Mouse (Mus musculus): Measurements from ENCODE around the gene Sipa1l1. TPM values are rescaled to one million over a fixed set of nuclear protein-coding genes. Genes with fewer than 3 reads are reported as not detected.

Sipa1l1 gene
- polyA plus RNA-seq, 1 experiment from 2014 or later, result 41.7 TPM

DNA sequence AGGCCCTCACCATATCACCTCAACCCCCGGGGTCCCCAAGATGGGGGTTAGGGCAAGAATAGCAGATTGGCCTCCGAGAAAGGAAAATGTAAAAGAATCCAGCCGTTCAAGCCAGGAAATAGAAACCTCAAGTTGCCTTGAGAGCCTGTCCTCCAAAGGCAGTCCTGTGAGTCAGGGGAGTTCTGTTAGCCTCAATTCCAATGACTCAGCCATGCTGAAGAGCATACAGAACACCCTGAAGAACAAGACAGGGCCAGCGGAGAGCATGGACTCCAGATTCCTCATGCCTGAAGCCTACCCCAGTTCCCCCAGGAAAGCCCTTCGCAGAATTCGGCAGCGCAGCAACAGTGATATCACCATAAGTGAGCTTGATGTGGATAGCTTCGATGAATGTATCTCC, 172.1 kb downstream of the Sipa1l1 start:
- H3K4me2 ChIP-seq, result no peak overlapping the region
- no peak for ATAC-seq (ENCODE audit: low FRiP score)

DNA sequence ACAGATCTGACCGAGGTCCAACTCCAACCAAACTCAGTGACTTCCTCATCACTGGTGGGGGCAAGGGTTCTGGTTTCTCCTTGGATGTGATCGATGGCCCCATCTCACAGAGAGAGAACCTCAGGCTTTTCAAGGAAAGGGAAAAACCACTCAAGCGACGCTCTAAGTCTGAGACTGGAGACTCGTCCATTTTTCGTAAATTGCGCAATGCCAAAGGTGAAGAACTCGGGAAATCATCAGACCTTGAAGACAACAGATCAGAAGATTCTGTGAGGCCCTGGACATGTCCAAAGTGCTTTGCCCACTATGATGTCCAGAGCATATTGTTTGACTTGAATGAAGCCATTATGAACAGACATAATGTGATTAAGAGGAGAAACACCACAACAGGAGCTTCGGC, 172.6 kb downstream of the Sipa1l1 start:
- 96% methylated on average over 9 of the region's 9 CpGs for WGBS
- peaks cover 16% of the 10 kb centered on the region for H3K4me1 ChIP-seq
- H3K27me3 ChIP-seq, result no peaks in the 10 kb centered on the region
- H3K4me2 ChIP-seq, result no peak overlapping the region
- H3K4me3 ChIP-seq (replicated peaks), result no peak overlapping the region
- no peaks in the 10 kb centered on the region for H3K9me3 ChIP-seq
- H3K9ac ChIP-seq, result no peak overlapping the region
- no peak overlapping the region for H3K27ac ChIP-seq
- no peak for ATAC-seq (ENCODE audit: low FRiP score)
- peaks cover 13% of the 10 kb centered on the region; the same call in 1 of the 2 replicates for H3K36me3 ChIP-seq (replicated peaks)

More for the DNA sequence above, 172.1 kb downstream of the Sipa1l1 start:
- Histone ChIP-seq H3K4me3 (replicated peaks) (no peak overlapping the region), H3K9ac (no peak overlapping the region), H3K36me3 (replicated peaks) (peaks cover 13% of the 10 kb centered on the region; the same call in 1 of the 2 replicates), H3K9me3 (no peaks in the 10 kb centered on the region), H3K27ac (no peak overlapping the region), H3K4me1 (peaks cover 16% of the 10 kb centered on the region), H3K27me3 (no peaks in the 10 kb centered on the region)
- 94% methylated on average over 8 of the region's 8 CpGs for WGBS

DNA sequence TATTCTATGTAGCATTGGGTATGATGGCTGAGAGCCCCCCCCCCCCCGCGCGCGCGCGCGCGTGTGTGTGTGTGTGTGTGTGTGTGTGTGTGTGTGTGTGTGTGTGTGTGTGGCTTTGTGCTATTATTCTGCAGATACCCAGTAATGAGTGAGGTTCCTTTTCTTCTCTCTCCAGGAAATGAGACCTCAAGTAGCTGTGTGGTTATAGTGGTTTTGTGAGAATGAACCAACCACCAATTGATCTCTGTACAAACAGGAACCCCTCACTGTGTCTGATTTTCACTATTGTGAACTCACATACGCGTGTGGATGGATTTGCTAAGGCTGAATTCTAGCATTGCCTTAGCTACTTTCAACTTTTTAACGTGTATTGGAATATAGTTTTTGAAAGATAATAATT, 181.0 kb downstream of the Sipa1l1 start:
- Histone ChIP-seq H3K9ac (no peak overlapping the region), H3K27ac (no peak overlapping the region), H3K27me3 (no peaks in the 10 kb centered on the region), H3K36me3 (replicated peaks) (no peaks in the 10 kb centered on the region), H3K4me1 (peaks cover 10% of the 10 kb centered on the region), H3K9me3 (no peaks in the 10 kb centered on the region), H3K4me2 (no peak overlapping the region), H3K4me3 (replicated peaks) (no peak overlapping the region)
- WGBS, result 90% methylated on average over 9 of the region's 11 CpGs
- no peak for ATAC-seq (ENCODE audit: low FRiP score)

DNA sequence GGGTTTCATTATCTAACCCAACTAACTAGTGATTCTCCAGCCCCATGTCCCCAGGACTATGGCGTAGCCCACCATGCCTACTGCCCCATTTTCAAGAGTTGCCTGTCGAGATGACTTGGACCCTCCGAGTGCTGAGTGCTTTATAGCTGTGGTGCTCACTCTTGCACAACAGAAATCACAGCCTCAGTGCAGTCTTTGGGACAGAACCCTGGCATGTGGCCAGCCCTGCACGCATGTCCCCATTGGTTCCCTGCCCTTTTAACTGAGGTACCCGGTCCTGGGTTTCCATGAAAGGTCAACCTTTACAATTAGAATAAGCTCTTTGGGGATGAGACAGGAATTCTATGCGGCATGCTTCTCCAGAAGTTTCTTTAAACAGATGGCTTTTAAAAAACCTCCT, 181.8 kb downstream of the Sipa1l1 start:
- H3K9me3 ChIP-seq, result no peaks in the 10 kb centered on the region
- no peak for ATAC-seq (ENCODE audit: low FRiP score)
- no peaks in the 10 kb centered on the region for H3K36me3 ChIP-seq (replicated peaks)
- H3K27me3 ChIP-seq, result no peaks in the 10 kb centered on the region
- H3K9ac ChIP-seq, result no peak overlapping the region
- H3K4me2 ChIP-seq, result no peak overlapping the region
- no peak overlapping the region for H3K27ac ChIP-seq
- H3K4me3 ChIP-seq (replicated peaks), result no peak overlapping the region
- H3K4me1 ChIP-seq, result peaks cover 10% of the 10 kb centered on the region
- 77% methylated on average over 6 of the region's 6 CpGs for WGBS

DNA sequence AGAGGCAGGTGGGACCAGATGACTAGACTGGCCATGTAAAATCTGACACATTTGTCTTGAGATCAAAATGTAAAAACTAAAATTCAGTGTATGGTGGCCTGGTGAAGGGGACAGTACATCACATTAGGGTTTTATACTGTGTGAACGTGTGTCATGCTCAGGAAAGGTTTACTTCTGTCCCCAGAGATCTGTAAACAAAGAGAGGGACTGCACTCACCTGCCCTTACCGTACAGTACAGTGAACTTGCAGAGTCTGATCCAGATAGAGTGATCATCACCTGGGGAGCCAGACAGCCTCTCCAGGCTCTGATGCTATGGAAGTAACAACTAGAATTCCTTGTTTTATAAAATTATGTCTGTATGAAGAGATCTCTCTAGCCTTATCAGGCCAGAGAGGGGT, 184.5 kb downstream of the Sipa1l1 start:
- peaks cover 10% of the 10 kb centered on the region for H3K4me1 ChIP-seq
- no peaks in the 10 kb centered on the region for H3K27me3 ChIP-seq
- H3K4me3 ChIP-seq (replicated peaks), result no peak overlapping the region
- no peak for ATAC-seq (ENCODE audit: low FRiP score)
- H3K27ac ChIP-seq, result no peak overlapping the region
- H3K36me3 ChIP-seq (replicated peaks), result peaks cover 10% of the 10 kb centered on the region; the same call in 1 of the 2 replicates
- no peak overlapping the region for H3K4me2 ChIP-seq
- H3K9ac ChIP-seq, result no peak overlapping the region
- WGBS, result 83% methylated on average over 2 of the region's 2 CpGs
- no peaks in the 10 kb centered on the region for H3K9me3 ChIP-seq

DNA sequence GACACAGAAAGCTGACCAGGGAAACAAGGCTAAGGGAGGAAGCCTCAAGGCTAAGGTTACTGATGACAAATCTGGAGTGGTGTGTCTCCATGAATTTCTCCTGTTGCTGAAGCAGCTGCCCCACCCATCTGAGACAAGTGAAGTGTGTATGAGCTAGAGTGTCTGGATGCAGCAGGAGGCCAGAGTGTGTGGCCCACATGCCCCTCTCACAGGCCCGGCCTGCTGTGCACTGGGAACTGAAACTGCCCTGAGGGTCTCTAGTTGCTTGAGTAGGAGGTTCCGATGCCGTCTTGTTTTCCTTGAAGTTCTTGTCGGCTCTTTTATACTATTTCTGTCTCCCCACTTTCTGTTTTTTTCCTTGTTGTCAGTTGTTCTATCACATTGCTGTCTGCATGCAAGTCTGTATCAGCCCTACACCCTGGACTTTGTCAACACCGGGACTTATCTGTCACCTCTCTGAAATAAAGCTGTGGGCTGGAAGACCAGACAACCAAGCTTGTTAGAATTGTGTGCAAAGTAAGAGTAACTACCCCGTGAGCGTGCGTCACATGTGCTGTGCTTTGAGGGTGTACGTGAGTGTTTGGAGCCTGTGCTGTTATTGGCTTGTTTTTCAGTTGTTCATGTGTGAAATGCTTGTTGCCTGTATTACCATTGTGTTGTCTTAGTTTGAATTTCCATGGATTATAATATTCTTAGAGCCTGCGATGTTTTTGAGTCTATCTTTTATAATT, 186.5 kb downstream of the Sipa1l1 start:
- Histone ChIP-seq H3K4me3 (replicated peaks) (no peak overlapping the region), H3K4me2 (no peak overlapping the region), H3K36me3 (replicated peaks) (peaks cover 13% of the 10 kb centered on the region; the same call in 1 of the 2 replicates), H3K9ac (no peak overlapping the region), H3K9me3 (no peaks in the 10 kb centered on the region), H3K27me3 (no peaks in the 10 kb centered on the region), H3K4me1 (peaks cover 4% of the 10 kb centered on the region; the same call in 1 of the 2 replicates), H3K27ac (no peak overlapping the region)
- ATAC-seq (ENCODE audit: low FRiP score), result no peak
- WGBS, result 80% methylated on average over 10 of the region's 10 CpGs

DNA sequence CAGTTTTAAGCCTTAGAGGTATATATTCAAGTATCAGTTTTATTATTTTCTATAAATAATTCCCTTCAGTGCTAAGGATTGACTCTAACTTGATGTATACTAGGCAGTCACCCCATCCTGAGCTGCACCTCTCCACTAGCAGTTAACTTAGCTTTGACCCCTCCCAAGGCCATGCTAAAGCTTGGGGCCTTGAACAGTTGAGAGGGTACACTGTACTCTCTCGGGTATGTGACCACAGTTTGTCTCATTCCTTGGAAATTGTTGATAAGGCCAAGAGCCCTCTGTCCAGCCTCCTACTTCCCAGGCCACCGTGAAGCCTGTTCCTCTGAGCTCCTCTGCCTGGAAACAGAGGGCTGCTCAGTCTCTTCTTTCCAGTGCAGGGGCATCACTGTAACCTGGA, 187.4 kb downstream of the Sipa1l1 start:
- no peaks in the 10 kb centered on the region for H3K9me3 ChIP-seq
- H3K27ac ChIP-seq, result no peak overlapping the region
- no peak overlapping the region for H3K9ac ChIP-seq
- peaks cover 13% of the 10 kb centered on the region; the same call in 1 of the 2 replicates for H3K36me3 ChIP-seq (replicated peaks)
- H3K27me3 ChIP-seq, result no peaks in the 10 kb centered on the region
- no peak for ATAC-seq (ENCODE audit: low FRiP score)
- 89% methylated on average over 2 of the region's 2 CpGs for WGBS
- H3K4me2 ChIP-seq, result no peak overlapping the region
- H3K4me3 ChIP-seq (replicated peaks), result no peak overlapping the region
- no peaks in the 10 kb centered on the region for H3K4me1 ChIP-seq

DNA sequence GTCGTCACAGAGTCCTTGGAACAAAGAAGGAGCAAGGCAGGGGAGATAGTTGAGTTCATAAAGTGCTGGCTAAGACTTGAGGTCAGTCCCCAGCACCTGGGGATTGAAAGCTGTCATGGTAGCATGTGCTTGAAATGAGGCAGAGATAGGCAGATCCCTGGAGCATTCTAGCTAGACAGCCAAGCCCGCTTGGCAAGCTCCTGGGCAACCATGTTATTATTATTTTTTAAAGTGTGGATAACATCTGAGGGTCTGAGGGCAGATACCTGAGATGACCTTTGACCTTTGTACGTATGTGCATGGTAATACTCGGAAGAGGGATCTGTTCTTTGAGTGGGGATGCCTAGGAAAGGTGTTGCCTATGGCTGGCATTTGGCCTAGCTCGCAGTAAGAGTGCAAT, 188.3 kb downstream of the Sipa1l1 start:
- Histone ChIP-seq H3K4me2 (no peak overlapping the region), H3K9me3 (no peaks in the 10 kb centered on the region), H3K4me1 (no peaks in the 10 kb centered on the region), H3K9ac (no peak overlapping the region), H3K4me3 (replicated peaks) (no peak overlapping the region), H3K36me3 (replicated peaks) (peaks cover 13% of the 10 kb centered on the region; the same call in 1 of the 2 replicates), H3K27ac (no peak overlapping the region), H3K27me3 (no peaks in the 10 kb centered on the region)
- WGBS, result 86% methylated on average over 5 of the region's 5 CpGs
- no peak for ATAC-seq (ENCODE audit: low FRiP score)

DNA sequence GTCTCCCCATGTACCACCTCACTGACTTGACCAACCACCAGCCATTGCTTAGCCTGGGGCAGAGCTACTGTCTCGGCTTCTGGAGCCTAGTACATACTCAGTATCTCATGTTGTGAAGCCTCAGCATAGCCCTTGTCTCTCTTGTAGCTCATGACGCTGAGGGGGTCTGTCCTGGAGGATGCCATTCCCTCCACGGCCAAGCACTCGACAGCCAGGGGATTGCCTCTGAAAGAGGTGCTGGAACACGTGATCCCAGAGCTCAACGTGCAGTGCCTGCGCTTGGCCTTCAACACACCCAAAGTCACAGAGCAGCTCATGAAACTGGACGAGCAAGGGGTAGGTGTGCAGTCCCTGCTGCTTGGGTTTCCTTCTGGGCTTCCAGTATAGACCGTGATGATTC, 193.7 kb downstream of the Sipa1l1 start:
- no peak overlapping the region for H3K4me2 ChIP-seq
- no peak overlapping the region for H3K9ac ChIP-seq
- H3K36me3 ChIP-seq (replicated peaks), result peaks cover 12% of the 10 kb centered on the region
- no peak overlapping the region for H3K4me3 ChIP-seq (replicated peaks)
- H3K27me3 ChIP-seq, result no peaks in the 10 kb centered on the region
- H3K9me3 ChIP-seq, result no peaks in the 10 kb centered on the region
- H3K4me1 ChIP-seq, result peaks cover 6% of the 10 kb centered on the region; the same call in 1 of the 2 replicates
- WGBS, result 94% methylated on average over 9 of the region's 9 CpGs
- no peak overlapping the region for H3K27ac ChIP-seq
- ATAC-seq (ENCODE audit: low FRiP score), result no peak

DNA sequence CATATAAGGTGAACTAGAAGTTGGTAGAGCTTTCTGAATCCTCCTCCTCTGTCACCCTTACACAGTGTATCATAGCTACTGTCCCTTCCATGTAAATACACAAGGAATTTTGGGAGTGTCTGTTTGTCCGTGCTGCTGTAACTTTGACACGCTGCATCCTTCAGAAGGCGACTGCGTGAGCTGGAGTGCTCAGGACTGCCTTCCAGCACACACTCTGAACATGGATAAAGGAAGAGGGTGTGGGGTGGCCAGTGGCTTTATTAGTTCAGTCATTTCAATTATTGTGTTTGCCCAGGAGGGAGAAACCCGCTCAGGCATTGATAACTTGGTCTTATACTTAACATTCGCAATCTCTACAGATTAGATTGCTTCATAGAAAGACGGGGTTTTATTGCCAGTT, 195.1 kb downstream of the Sipa1l1 start:
- WGBS, result 70% methylated on average over 7 of the region's 7 CpGs
- no peak overlapping the region for H3K4me3 ChIP-seq (replicated peaks)
- no peak overlapping the region for H3K9ac ChIP-seq
- no peak overlapping the region for H3K27ac ChIP-seq
- no peaks in the 10 kb centered on the region for H3K27me3 ChIP-seq
- H3K4me2 ChIP-seq, result no peak overlapping the region
- H3K4me1 ChIP-seq, result peaks cover 11% of the 10 kb centered on the region
- H3K9me3 ChIP-seq, result no peaks in the 10 kb centered on the region
- H3K36me3 ChIP-seq (replicated peaks), result peaks cover 2% of the 10 kb centered on the region; the same call in 1 of the 2 replicates
- no peak for ATAC-seq (ENCODE audit: low FRiP score)

DNA sequence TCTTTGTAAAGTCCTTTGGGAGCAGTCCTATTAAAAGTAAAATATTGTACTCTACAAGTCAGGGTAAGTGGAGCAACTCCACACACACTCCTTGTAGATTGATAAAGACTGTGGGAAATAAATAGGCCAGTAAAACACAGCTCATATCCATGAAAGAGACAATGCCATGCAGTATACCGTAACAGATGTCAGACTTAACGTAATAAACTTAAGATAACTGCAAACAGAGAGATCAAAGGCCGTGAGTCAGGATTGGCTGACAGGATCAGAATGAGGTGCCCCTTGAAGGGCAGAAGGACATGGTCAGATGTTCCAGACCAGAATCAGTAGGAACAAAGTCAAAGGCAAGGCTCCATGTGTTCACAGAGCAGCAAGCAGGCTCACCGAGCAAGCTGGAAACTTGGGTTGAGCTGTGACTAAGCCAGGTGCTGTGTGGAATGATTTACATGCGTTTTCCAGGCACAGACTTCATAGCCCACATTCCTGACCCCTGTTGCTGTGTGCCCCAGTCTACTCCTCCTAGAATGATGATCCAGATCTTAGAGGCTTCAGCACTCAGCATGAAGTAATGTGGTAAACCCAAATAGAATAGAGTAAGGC, 196.3 kb downstream of the Sipa1l1 start:
- 85% methylated on average over 5 of the region's 5 CpGs for WGBS
- no peak overlapping the region for H3K27ac ChIP-seq

DNA sequence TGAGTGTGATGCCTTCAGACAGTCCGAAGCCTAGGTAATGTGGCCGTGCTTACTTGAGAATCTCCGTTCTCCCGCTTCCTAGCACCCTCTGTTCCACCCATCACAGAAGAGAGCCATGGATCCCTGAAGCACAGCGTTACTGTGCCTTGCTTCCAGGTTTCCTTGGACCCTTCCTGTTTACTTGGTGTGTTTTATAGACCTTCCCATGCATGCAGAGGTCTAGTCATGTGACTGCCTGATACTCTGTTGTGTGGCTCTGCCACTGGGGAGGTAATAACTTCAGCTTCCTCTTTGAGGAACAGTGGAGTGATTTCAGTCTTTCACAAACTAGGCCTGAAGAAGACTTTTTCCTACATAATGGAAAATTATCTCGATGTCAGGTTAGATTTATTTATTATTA, 197.6 kb downstream of the Sipa1l1 start:
- H3K36me3 ChIP-seq (replicated peaks), result peaks cover 2% of the 10 kb centered on the region; the same call in 1 of the 2 replicates
- no peaks in the 10 kb centered on the region for H3K27me3 ChIP-seq
- no peaks in the 10 kb centered on the region for H3K9me3 ChIP-seq
- no peak overlapping the region for H3K4me2 ChIP-seq
- H3K9ac ChIP-seq, result no peak overlapping the region
- H3K27ac ChIP-seq, result no peak overlapping the region
- WGBS, result 96% methylated on average over 6 of the region's 6 CpGs
- no peak for ATAC-seq (ENCODE audit: low FRiP score)
- peaks cover 31% of the 10 kb centered on the region for H3K4me1 ChIP-seq
- H3K4me3 ChIP-seq (replicated peaks), result no peak overlapping the region

More for the DNA sequence above, 196.3 kb downstream of the Sipa1l1 start:
- no peak overlapping the region for H3K4me3 ChIP-seq (replicated peaks)
- H3K9ac ChIP-seq, result no peak overlapping the region
- no peaks in the 10 kb centered on the region for H3K9me3 ChIP-seq
- H3K4me2 ChIP-seq, result no peak overlapping the region
- ATAC-seq (ENCODE audit: low FRiP score), result no peak
- H3K36me3 ChIP-seq (replicated peaks), result peaks cover 2% of the 10 kb centered on the region; the same call in 1 of the 2 replicates
- H3K27me3 ChIP-seq, result no peaks in the 10 kb centered on the region
- H3K4me1 ChIP-seq, result peaks cover 22% of the 10 kb centered on the region

DNA sequence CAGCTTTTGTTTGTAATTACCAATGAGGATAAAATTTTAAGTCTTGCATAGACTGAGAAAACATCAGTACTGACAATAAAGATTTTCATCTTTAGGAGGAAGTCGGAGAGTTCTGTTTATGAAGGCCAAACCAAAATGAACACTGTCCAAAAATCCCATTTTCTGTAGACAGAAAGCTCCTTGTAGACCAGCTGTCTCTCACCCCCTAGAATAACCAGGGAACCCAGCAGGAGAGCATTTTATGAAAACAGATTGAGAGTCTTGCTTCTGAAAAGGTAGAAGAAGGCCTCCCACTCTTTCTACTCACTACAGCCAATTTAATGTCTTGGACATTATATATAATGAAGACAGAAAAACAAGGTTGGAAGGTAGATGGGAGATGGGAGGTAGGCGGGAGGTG, 198.2 kb downstream of the Sipa1l1 start:
- no peak overlapping the region for H3K4me2 ChIP-seq
- H3K9ac ChIP-seq, result no peak overlapping the region
- no peaks in the 10 kb centered on the region for H3K9me3 ChIP-seq
- no peak overlapping the region for H3K4me3 ChIP-seq (replicated peaks)
- H3K27me3 ChIP-seq, result no peaks in the 10 kb centered on the region
- ATAC-seq (ENCODE audit: low FRiP score), result no peak
- peaks cover 36% of the 10 kb centered on the region for H3K4me1 ChIP-seq
- H3K36me3 ChIP-seq (replicated peaks), result peaks cover 2% of the 10 kb centered on the region; the same call in 1 of the 2 replicates
- WGBS, result 98% methylated on average over 2 of the region's 2 CpGs
- H3K27ac ChIP-seq, result no peak overlapping the region
